Mouse (Mus musculus): ENCODE measurements around the gene Dnajc3.

DNA sequence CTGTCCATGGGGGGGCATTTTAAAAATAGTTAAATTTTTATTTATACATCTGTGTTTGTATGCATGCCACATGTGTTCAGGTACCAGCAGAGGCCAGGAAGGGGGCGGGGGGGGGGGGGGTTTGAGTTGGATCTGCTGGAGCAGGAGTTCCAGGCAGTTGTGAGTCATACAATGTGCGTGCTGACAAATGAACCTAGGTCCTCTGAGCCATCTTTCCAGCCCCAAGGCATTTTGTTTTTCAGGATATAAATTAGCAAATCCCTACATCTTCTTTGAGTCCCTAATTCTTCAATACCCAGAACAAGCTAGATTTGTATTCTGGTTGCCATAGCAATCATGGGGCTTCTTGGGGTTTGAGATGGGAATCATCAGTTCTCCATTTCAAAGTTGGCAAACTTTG is 6.6 kb upstream of the Dnajc3 start:
- TF ChIP-seq CTCF (conservative IDR thresholded peaks at IDR 0.05; ENCODE audit: insufficient read depth, insufficient read length, low read depth, low read length) (no peak), POLR2A (IDR thresholded peaks at IDR 0.05; ENCODE audit: low read depth, low read length) (no peak)

Measured in kidney, adult 2 months (tissue).